Mouse (Mus musculus): ENCODE measurements around the gene Acad10. TPM values are rescaled to one million over a fixed set of nuclear protein-coding genes. Genes with fewer than 3 reads are reported as not detected.
"Not testable (repeated sequence)": the region's sequence is repeated elsewhere in the genome, so short reads cannot be mapped to it uniquely, and the experiment has no call there.

The Acad10 gene
- total RNA-seq (2021) = 10 to 100 TPM; 25.4 to 27.5 TPM
- long read RNA-seq, experiment 1 = 0 reads
- long read RNA-seq, experiment 2, partial matches to known transcripts = 1 of 4 reads
- long read RNA-seq, experiment 2, other reads (novel, unspliced or antisense) = 3 of 4 reads

DNA sequence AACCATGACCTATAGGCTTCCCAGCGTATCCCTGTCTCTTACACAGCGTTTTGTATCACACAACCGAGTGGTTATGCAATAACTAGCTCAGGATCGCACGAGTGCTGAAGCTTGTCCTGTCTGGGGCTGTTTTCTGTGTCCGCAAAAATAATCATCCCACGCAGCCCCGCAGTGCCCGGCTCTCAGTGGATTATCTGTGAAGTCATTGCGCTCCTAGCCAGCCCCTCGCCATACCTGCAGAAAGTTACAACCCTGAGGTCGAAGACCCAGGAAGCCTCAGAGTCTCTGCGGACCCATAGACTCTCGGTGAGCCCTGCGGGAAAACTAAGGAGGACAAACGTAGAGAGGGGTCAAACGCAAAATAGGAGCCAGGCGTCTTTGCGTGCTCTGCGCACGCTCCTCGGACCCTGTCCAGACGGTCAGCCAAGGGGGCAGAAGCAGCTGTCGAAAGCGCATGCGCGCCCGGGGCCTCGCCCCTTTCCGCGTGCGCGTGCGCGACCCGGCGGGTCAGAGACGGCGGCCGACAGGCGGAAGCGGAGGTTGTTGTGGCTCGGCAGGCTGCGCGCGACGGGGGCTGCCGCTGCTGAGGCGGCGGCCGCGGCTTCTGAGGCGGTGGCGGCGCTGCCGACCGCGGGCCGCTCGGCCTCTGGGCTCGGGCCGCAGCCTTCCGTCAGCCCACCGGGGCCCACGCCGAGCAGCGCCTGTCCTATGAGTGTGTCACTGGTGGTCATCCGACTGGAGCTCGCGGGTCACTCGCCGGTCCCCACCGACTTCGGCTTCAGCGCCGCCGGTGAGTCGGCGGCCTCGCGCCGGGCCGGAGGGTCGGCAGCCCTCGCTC lies at the start of gene Acad10, which contains the start of gene Brap:
Acad10 (minus strand) TSS at position 456 of the 838 bp plus-strand sequence.
Brap (plus strand) TSS at position 505 of the 838 bp plus-strand sequence.
- peak; percentile 95 to 97 for DNase-seq

DNA sequence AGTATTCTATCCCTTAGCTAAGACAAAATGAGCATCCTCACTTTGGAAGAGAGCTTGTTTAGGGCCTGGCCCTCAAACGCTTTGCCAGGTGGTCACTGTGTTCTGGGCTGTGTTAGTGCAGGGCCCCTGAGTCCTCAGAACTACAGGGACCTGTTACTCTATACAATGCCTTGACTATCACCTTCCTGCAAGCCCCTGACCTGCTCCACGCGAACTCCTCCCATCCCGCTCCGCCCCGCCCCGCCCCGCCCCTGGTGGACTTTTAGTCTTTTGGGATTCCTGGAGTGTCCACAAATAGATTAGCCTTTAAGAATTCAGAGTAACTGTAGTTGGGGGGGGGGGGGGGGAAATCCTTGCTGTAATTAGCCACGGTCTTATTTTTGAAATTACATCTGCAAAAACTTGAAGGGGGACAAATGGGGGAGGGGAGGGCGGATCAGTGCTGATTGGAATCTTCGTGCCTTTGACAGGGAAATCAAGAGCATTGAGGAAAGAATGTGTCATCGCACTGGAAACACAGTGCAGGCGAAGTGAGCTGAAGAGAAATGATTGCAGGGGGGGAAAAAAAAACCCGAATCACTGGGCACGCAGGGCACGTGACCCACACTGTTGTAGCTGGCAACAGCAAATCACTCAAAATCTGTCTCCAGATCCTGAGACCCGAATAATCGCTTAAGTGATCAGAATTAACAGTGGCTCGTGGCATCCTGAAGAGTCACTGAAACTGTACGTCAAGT lies 44.4 kb upstream of the Acad10 start:
- no peak for DNase-seq

DNA sequence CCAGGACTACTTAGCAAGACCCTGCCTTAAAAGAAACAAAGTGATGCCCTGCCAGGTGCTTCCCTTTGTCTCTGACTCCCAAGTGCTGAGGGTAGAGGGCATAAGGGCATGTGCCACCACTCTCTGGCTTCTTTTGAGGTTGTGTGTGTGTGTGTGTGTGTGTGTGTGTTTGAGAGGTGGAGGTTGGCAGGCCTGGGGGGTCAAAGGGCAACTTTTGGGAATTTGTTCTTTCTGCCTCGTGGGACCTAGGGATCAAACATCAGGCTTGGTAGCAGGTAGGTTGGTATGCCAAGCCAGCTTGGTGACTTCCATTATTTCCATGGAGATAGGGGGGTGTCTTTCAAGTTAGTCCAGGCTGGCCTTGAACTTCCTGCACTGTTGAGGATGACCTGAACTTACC lies 43.0 kb upstream of the Acad10 start:
- DNase-seq = no peak

DNA sequence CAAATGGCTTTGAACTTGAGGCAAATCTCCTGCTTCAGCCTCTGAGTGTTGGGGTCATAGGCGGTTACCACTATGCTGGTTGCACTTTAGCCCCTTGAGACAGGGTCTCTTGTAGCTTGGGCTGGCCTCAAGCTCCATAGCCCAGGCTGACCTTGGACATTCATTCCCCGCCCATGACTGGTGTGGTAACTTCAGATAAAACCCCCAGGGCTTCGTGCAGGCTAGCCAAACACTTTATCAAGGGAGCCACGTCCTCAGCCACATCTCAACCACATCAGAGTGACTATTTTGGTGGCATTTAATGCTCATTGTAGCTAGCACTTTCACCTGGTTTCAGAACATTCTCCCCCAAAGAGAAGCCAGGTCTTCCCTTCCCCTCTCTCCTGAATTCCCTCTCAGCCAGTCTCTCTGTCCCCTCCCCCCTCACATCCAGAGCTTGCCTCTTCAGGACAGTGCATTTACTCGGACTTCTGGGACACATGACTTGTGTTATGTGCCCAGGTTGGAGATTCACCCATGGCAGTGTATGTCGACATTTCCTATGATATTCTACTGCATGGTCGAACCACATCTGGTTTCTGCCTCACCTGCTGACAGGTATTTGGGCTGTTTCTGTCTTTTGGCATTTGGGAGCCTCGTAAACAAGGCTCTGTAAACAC lies 40.9 kb upstream of the Acad10 start:
- DNase-seq = no peak

DNA sequence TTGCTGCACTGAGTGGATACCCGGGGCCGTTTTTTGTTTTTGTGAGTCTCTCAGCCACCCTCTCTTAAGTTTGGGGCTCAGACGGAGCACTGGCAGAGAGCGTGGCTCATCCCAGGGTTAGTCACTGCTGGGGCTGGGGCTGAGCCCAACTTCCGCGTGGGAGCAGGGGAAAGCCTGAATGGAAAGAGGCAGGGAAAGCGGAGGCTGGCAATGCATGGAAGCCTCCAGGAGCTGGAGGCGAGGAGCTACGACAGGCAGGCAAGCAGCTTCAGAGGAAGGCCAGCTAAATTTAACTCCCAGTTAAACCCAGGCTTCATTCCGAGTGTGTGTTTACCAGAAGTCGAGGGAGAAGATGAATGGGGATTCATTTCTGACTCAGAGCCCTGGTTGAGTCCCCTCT lies 40.2 kb upstream of the Acad10 start:
- DNase-seq = peak in 1 of 2 experiments; percentile 23

DNA sequence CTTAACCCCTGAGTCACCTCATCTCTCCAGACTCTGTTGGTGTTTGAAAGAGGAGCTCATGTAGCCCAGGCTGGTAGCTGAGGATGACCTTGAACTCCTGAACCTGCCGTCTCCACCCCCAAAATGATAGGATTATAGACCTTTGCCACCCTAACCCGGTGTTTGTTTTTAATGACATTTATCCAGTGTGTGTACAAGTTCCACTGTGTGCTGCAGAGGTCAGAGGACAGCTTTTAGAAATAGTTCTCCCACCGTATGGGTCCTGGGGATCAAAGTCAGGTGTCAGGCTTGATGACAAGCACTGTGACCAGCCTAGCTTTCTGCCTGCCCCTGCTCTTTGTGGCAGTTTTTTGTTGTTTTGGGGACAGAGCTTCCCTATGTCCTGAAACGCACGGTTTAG lies 39.6 kb upstream of the Acad10 start:
- DNase-seq = no peak

DNA sequence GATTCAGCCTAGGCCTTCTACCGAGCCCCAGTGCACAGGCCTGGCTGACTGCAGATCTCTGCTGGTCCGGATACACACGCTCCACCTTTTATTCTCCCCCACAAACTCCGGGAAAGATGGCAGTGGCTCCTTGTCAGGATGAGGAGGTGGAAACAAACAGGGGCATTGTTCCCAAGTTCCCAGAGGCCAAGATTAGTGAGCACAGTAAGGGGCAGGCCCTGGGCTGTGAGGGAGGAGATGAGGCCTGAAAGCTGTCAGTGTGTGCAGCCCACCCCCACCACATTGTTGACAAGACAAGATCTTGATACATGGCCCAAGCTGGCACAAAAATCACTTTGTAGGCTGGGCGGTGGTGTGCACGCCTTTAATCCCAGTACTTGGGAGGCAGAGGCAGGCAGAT lies 36.4 kb upstream of the Acad10 start:
- no peak for DNase-seq

DNA sequence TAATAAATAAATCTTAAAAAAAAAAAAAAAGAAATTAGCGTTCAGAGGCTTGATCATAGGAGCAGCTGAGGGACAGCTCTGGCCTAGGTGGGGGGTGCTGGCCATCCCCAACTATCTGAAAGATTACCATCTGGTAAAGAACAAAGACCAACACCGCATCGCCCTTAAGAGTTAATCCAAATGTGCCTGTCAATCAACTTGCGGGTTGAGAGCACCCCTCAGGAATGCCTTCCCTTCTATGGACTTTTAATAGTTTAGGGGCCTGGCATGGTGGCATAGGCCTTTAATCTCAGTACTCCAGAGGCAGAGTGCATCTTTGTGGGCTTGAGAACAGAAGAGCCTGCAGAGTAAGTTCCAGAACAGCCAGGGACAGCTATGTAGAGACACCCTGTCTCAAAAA lies 32.6 kb upstream of the Acad10 start:
- DNase-seq = no peak

DNA sequence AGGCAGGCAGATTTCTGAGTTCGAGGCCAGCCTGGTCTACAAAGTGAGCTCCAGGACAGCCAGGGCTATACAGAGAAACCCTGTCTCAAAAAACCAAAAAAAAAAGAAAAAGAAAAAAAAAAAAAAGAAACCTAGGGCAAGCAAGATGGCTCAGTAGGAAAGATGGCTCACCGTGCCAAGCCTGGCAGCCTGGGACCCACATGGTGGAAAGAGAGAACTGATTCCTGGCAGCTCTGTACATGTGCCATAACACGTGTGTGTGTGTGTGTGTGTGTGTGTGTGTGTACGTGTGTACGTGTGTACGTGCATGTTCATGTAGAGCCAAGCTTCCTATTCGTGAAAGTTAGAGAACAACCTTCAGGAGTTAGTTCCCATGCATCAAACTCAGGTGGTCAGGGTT lies 31.1 kb upstream of the Acad10 start:
- DNase-seq = not testable (repeated sequence)

DNA sequence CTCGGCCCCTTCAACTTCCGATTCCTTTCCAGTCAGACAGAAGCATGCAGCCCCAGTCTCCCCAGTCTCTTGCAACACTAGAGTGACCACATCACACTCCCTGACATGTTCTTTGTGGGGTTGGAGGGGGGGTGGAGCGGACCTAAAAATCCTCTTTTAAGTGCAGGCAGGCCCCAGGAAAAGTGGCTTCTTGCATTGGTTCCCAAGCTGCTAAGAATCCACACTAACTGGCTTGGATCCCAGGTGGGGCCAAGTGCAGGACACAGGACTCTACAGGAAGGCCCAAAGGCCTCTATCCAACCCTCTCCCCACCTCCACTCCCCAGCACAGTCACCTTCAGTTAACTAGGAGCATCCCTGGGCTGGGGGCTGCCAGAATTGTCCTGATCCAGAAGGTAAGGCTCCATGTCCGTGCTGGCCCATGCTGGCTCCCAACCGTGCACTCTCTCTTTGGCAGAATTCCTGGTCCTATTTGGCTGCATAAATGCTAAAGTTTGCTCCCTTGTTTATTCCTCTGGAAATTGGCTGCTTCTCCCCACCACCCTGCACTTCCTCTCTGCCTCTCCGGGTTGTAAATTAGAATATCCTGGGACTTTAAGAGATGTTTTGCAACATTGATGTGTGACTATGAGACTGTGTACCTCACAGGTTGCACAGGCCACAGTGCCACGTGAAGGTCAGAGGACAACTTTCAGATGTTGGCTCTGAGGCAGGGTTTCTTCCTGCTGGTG lies 30.3 kb upstream of the Acad10 start:
- peak; percentile 59 to 66 for DNase-seq

DNA sequence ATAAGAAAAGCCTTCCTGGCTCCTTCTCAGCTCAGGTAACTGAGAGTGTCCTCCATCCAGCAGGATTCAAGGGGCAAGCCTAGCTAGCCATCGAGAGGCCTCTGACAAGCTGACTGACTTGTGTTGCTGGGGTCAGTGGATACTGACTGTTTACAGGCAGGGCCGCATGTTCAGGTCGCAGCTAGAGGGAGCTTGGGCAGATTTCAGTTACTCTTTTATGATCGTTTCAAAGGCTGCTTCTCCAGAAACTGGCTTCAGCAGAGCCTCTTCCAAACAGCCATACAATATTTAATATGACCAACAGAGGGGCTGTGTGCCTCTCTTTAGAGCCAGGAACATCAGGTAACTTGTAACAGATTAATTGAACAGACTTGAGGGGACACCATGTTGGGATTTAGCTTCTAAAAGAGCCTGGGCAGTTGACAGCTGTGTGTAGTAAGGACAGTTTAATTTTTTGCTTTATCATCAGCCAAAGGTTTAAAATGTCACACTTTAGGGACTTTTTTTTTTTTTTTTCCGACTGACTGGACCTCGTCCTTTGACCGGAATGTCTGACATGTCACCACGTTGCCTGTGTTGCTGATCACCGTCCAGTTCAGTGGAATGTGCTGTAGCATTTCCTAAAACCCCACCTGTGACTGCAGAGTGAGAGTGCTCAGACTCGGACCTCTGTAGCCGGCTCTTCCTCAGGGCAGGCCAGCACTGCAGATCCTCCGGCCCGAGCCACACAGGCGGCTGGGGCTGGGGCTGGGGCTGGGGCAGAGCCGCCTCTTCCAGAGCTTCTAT lies 26.0 kb upstream of the Acad10 start:
- DNase-seq = peak; percentile 12 to 20

DNA sequence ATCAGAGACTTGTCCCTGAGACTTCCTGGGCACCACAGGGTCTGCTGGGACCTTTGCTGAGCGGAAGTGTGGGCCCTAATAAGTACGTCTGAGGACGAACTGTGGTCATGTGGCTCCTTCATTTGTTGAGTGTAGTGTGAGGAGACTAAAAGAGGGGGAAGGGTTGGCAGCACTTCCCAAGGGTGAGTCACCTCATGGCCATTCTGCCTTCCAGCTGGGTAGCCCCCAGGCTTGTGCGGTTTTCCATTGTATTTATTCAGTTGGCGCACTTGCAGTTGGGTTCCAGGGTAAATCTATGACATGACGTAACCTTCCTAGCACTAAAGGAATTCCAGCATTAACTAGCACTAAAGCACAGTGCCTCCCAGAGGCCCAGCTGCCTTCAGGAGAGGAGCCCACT lies 25.2 kb upstream of the Acad10 start:
- DNase-seq = no peak

DNA sequence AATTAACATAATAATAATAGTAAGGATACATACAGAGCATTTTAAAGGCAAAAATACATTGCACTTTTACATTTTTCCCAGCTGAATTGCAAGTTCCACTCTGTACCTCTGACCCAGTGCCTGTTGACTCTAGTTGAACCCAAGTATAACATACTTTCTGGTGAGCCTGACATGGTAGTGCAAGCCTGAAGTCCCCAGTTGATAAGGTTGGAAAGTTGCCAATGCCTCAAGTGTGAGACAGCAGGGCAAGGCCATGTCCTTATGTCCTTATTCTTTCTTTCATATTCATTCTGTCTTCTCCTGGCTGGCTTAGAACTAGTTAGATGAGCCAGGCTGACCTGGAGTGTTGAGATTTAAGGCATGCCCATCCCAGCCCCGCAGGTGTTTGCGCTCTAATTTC lies 21.9 kb upstream of the Acad10 start:
- DNase-seq = no peak

DNA sequence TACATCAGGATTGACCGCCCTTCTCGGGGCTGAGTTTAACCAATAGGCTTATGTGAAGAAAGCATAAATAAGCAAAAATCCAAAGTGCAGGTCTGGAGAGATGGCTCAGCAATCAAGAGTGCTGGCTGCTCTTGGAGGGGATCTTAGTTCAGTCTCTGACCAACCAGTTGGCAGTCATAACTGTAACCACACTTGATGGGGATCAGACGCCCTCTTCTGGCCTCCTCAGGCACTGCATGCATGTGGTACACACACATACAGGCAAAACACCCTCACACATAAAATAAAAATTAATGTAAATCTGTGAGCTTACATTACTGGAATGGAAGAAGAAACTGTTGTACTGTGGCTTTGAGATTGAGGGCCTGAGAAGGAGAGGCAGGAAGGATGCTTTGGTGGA lies 10.1 kb upstream of the Acad10 start:
- no peak for DNase-seq

DNA sequence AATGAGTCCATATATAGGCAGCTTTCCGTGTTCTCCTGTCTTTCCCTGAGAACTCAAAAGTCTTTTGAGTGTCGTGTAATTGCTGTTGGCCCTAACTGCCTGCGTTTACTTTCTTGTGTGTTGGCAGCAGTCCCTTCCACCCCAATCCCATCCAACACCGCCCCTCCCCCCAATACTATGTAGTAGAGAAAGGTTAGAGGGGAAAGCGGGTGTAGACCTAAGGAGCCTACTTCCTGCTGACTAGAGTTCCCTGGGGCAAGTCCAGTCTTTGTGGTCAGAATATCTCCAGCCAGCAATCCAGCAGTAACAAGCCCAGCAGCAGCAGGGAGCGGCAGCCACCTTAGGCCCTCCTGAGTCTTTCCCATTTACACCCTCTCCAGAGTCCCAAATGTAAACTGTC lies 8.1 kb upstream of the Acad10 start:
- no peak for DNase-seq

DNA sequence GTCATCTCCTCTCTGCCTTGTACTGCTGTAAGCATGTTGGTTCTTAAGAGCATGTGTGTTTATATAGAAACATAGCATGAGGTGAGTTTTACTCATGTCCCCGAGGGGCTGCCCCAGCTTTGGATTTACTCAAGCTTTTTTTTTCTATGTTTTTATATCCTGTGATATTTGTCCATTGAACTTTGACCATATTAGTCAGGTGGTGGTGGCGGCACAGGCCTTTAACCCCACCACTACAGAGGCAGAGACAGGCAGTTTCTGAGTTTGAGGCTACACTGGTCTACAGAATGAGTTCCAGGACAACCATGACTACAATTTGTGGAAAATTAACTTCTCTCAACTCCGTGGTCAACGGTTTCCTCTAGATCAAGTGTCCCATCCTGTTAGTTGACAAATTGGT lies 6.8 kb upstream of the Acad10 start:
- DNase-seq = no peak

DNA sequence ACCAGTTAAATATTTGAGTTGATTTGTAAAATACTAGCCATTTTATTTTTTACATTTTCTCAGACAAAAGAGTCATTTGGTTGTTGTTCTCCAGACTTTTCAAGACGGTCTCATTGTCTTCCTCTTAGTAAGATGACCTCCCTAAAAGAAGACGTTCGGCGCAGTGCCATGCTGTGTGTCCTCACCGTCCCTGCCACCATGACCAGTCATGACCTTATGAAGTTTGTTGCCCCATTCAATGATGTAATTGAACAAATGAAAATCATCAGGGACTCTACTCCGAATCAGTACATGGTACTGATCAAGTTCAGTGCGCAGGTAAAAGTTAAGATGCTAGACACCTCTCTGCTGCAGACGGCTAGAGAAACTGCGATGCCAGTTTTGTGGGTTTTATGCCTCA lies 4.7 kb upstream of the Acad10 start:
- no peak for DNase-seq

DNA sequence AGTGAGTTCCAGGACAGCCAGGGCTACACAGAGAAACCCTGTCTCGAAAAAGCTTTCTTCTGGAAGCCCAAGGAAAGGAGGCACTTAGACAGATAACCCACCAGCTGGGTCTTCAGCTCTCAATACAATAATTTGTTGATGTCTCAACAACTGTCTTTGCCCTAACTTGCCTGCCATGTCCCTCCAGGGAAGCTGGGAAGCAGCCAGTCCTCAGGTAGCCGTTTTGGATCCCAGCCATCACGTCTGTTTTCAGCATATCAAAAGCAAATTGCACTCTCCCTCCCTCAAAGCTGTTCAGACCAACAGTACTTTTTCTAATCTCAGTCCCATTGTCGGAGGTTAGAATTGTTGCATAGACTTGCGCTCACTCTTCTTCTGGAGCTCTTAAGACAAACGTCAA lies 3.8 kb upstream of the Acad10 start:
- no peak for DNase-seq

DNA sequence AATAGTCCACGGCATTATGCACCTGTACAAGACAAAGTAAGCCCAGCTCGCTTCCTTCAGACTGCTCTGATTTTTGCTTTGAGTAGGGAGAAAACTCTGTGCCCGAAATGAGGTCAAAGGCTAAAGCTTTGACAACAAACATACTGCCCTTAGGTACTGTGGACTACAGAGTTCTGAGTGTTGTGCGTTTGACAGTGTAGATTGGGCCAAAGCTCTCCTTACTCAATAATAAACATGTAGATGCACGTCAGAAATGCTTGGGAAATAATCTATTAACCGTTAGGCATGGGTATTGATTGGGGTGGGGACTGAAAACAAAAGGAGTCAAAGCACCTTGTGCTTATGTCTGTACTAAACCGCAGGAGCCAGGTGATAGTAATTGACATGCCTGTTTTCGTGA lies 3.1 kb upstream of the Acad10 start:
- DNase-seq = no peak

DNA sequence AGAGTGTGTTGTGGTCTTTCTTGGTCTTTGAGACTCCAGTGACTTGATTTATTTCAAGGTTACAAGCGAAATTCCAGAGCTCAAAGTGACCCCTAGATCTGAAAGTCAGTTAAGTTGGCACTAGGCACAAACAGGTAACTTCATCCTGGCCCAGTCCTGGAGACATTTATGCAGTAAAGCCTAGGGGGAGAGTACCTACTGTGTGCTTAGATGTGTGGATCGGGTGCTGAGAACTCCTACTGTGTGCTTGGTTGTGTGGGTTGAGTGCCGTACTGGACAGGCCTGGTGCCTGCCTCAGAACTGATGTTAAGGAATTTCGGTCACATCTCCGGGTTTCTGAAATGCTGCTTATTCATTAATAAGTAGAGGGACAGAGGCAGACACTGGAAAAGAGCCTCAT lies 1.2 kb upstream of the Acad10 start:
- DNase-seq = no peak

DNA sequence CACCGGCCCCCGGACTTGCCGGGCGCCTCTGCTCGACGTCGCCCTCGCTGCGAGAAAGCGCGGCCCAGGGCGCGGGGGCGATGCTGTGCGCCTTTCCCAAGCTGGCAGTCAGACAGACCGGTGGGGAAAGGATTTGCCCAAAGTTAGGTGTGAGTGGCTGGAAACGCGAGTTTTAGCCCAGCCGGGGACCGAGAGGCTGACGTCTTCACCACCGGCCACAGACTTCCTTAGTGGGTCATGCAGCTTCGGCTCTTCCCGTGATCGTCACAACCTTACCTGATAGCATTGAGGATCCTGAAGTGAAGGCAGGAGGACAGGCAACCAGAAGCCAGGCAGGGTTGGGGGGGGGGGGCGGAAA lies 562 bp upstream of the Acad10 start:
- no peak for DNase-seq

Data from heart, adult 18-20 months (tissue).